Mouse (Mus musculus) liver, adult 2 months (tissue): ENCODE data around the gene Ptprn2.

Source experiments
- CTCF ChIP-seq: fragments of 200-500 bp; IDR thresholded peaks from 2 replicates; pipeline ENCODE4 v1.5.1; 2011; ENCODE audit warnings: low read depth, low read length, control low read depth
- POLR2A ChIP-seq: fragments of 200-500 bp; IDR thresholded peaks from 2 replicates; pipeline ENCODE4 v1.6.1; 2011; ENCODE audit warnings: low read length, control low read depth; ENCODE audit not compliant: insufficient read depth; ENCODE audit errors: extremely low read depth

- TF ChIP-seq CTCF (no peak), POLR2A (no peak)
These were observed 55.1 kb downstream of the Ptprn2 start for GRCm38 (mm10) chr12:116540608-116541007.
